Mouse (Mus musculus): ENCODE measurements at regions not wholly inside any gene's neighbourhood (a gene's known extent, or its start where the extent isn't known, plus 50 kb on each side); places are given as distances from the start of the nearest gene placed in this dataset.

GRCm38 (mm10) chr17:10110375-10110675, 209.3 kb downstream of the Qk start:
- TF ChIP-seq CTCF (conservative IDR thresholded peaks at IDR 0.05; ENCODE audit: low read length) (no peak), POU5F1 (IDR thresholded peaks at IDR 0.05; ENCODE audit: borderline replicate concordance, low read length) (no peak), NANOG (IDR thresholded peaks at IDR 0.05; ENCODE audit: borderline replicate concordance, low read length) (no peak)
